Mouse (Mus musculus): ENCODE results near the gene Rbfox3. TPM values are rescaled to one million over a fixed set of nuclear protein-coding genes. Genes with fewer than 3 reads are reported as not detected.

The Rbfox3 gene
- total and polyA plus RNA-seq, 3 experiments: not detected

DNA sequence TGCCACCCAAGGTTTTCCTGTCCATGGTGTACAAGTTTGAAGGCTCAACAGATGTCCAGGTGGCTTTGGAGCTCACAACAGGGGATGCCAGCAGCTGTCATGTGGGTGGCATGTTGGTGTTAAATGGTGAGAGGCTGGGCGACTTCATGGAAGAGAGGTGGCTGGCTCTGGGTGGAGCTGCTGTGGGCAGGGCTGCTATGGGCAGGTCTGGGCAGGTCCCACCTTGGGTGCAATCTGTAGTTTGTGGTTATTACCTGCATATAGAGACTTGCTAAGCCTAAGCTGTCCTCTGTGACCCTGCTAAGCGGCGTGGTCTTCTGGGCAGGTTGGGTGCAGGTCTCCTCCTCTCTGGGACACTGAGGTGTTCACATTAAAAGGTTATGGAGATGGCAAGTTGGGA is 425.6 kb downstream of the Rbfox3 start:
- DNase-seq (ENCODE audit: extremely low read depth): no peak
- H3K27ac ChIP-seq (ENCODE audit: insufficient read depth, low read depth): no peak overlapping the region
- no peaks in the 10 kb centered on the region for H3K79me2 ChIP-seq (replicated peaks; ENCODE audit: control insufficient read depth, extremely low read depth, insufficient read depth, poor library complexity, severe bottlenecking)
- H3K27me3 ChIP-seq (replicated peaks): peaks cover 4% of the 10 kb centered on the region
- in situ Hi-C loops (cut with MboI; ENCODE audit: low pct_ligation_motif_present, low pct_unique_long_range_greater_than_20kb, low sequenced_read_pairs) (no loop called here), dilution Hi-C loops (cut with MboI; ENCODE audit: extremely low pct_ligation_motif_present, extremely low pct_unique_long_range_greater_than_20kb, low sequenced_read_pairs) (no loop called here)
- no peak overlapping the region for H3K4me3 ChIP-seq (replicated peaks in 1 of 3; ENCODE audit: low read depth in 2 of 3, low read length in 2 of 3, poor library complexity in 1 of 3)
- H3K4me1 ChIP-seq (ENCODE audit: control insufficient read depth in 1 of 2, insufficient read depth in 2 of 2): peaks cover 4 to 5% of the 10 kb centered on the region in 2 experiments; a peak in 2 of 4 replicates
- no peak overlapping the region for H3K4me2 ChIP-seq (ENCODE audit: insufficient read depth, low read depth, poor library complexity, severe bottlenecking)
- H3K9ac ChIP-seq (ENCODE audit: insufficient read depth, low read depth): no peak overlapping the region
- H3K9me3 ChIP-seq (replicated peaks; ENCODE audit: low read length): no peaks in the 10 kb centered on the region
- TF ChIP-seq SIN3A (IDR thresholded peaks at IDR 0.05; ENCODE audit: low read length) (no peak), HCFC1 (IDR thresholded peaks at IDR 0.05; ENCODE audit: low read depth, low read length) (no peak), E2F4 (IDR thresholded peaks at IDR 0.05; ENCODE audit: insufficient replicate concordance, low read depth, low read length) (no peak), EP300 (IDR thresholded peaks at IDR 0.05; ENCODE audit: low read length) (no peak)
- peaks cover 55 to 78% of the 10 kb centered on the region in 2 experiments for H3K36me3 ChIP-seq (replicated peaks in 1 of 2; ENCODE audit: control insufficient read depth in 1 of 2, insufficient read depth in 1 of 2, low read length in 1 of 2)

DNA sequence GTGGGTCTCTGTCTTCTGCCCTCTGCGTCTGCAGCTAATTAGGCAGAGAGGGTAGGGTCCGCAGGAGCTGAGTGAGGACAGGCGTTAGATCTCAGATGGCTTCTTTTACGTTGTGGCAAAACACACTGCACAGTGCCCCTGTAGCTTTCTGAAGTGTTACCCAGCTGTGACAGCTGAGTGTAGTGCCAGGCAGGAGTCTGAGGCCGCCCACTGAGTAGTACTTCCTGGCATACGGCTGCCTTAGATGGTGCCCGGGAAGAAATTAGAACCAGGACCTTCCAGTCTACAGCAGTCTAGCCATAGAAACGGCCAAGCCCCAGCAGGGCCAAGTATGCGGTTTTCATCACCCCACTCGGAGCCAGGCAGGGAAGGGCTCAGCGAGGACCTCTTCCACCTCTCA is 426.1 kb downstream of the Rbfox3 start:
- Histone ChIP-seq H3K4me3 (replicated peaks in 1 of 3; ENCODE audit: low read depth in 2 of 3, low read length in 2 of 3, poor library complexity in 1 of 3) (no peak overlapping the region), H3K79me2 (replicated peaks; ENCODE audit: control insufficient read depth, extremely low read depth, insufficient read depth, poor library complexity, severe bottlenecking) (no peaks in the 10 kb centered on the region), H3K9ac (ENCODE audit: insufficient read depth, low read depth) (no peak overlapping the region), H3K27ac (ENCODE audit: insufficient read depth, low read depth) (no peak overlapping the region), H3K36me3 (replicated peaks in 1 of 2; ENCODE audit: control insufficient read depth in 1 of 2, insufficient read depth in 1 of 2, low read length in 1 of 2) (peaks cover 55 to 78% of the 10 kb centered on the region in 2 experiments), H3K9me3 (replicated peaks; ENCODE audit: low read length) (no peaks in the 10 kb centered on the region), H3K27me3 (replicated peaks) (peaks cover under 1% of the 10 kb centered on the region), H3K4me2 (ENCODE audit: insufficient read depth, low read depth, poor library complexity, severe bottlenecking) (no peak overlapping the region), H3K4me1 (ENCODE audit: control insufficient read depth in 1 of 2, insufficient read depth in 2 of 2) (peaks cover 4 to 5% of the 10 kb centered on the region in 2 experiments; a peak in 2 of 4 replicates)
- dilution Hi-C loops (cut with MboI; ENCODE audit: extremely low pct_ligation_motif_present, extremely low pct_unique_long_range_greater_than_20kb, low sequenced_read_pairs) (no loop called here), in situ Hi-C loops (cut with MboI; ENCODE audit: low pct_ligation_motif_present, low pct_unique_long_range_greater_than_20kb, low sequenced_read_pairs) (no loop called here)
- TF ChIP-seq E2F4 (IDR thresholded peaks at IDR 0.05; ENCODE audit: insufficient replicate concordance, low read depth, low read length) (no peak), MXI1 (IDR thresholded peaks at IDR 0.05; ENCODE audit: low read depth, low read length) (no peak), SIN3A (IDR thresholded peaks at IDR 0.05; ENCODE audit: low read length) (no peak), JUND (conservative IDR thresholded peaks at IDR 0.05; ENCODE audit: low read depth, low read length) (no peak), JUN (IDR thresholded peaks at IDR 0.05; ENCODE audit: insufficient read depth, low read depth, low read length) (no peak), ZNF384 (IDR thresholded peaks at IDR 0.05; ENCODE audit: low read depth, low read length) (no peak), USF1 (IDR thresholded peaks at IDR 0.05; ENCODE audit: low read depth, low read length) (no peak), IRF4 (IDR thresholded peaks at IDR 0.05; ENCODE audit: low read depth, low read length) (no peak), ELF1 (IDR thresholded peaks at IDR 0.05; ENCODE audit: low read depth, low read length) (no peak), RCOR1 (conservative IDR thresholded peaks at IDR 0.05; ENCODE audit: low read depth, low read length) (no peak), BHLHE40 (IDR thresholded peaks at IDR 0.05; ENCODE audit: low read depth, low read length) (no peak)
- DNase-seq (ENCODE audit: extremely low read depth): no peak

DNA sequence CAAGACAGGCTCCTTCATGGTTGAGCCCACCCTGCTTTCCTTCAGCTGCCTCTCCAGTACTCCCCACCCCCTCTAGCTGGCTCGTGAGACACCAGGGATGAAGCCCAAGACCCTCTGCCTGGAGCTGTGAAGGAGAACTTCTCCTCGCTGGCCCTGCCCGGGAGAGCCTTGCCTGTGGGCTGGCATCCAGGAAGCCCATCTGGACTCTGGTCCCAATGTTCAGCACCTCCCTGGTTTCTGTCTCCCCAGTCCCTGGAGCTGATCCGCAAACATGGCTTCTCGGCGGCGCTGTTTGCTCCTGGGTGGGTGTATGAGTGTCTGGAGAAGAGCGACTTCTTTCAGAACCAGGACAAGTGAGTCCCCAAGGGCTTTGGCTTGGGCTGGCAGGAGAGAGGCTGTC is 427.2 kb downstream of the Rbfox3 start:
- dilution Hi-C loops (cut with MboI; ENCODE audit: extremely low pct_ligation_motif_present, extremely low pct_unique_long_range_greater_than_20kb, low sequenced_read_pairs): no loop called here
- peaks cover 55 to 85% of the 10 kb centered on the region in 2 experiments for H3K36me3 ChIP-seq (replicated peaks in 1 of 2; ENCODE audit: control insufficient read depth in 1 of 2, insufficient read depth in 1 of 2, low read length in 1 of 2)
- TF ChIP-seq PAX5 (IDR thresholded peaks at IDR 0.05; ENCODE audit: low read length) (no peak), CHD2 (IDR thresholded peaks at IDR 0.05; ENCODE audit: low read length) (no peak), NRF1 (IDR thresholded peaks at IDR 0.05; ENCODE audit: low read depth, low read length) (no peak), MEF2A (IDR thresholded peaks at IDR 0.05; ENCODE audit: borderline replicate concordance, low read depth, low read length) (no peak), ZC3H11A (IDR thresholded peaks at IDR 0.05; ENCODE audit: low read depth, low read length) (no peak), MAZ (IDR thresholded peaks at IDR 0.05; ENCODE audit: low read depth, low read length) (no peak), SMC3 (IDR thresholded peaks at IDR 0.05; ENCODE audit: low read depth, low read length) (no peak), BHLHE40 (IDR thresholded peaks at IDR 0.05; ENCODE audit: low read depth, low read length) (no peak), POLR2AphosphoS2 (IDR thresholded peaks at IDR 0.05; ENCODE audit: low read depth, low read length) (no peak), NELFE (IDR thresholded peaks at IDR 0.05; ENCODE audit: low read depth, low read length) (no peak), E2F4 (IDR thresholded peaks at IDR 0.05; ENCODE audit: insufficient replicate concordance, low read depth, low read length) (no peak), UBTF (IDR thresholded peaks at IDR 0.05; ENCODE audit: low read depth, low read length) (no peak), CTCF (conservative IDR thresholded peaks at IDR 0.05 in 1 of 2, IDR thresholded peaks at IDR 0.05 in 1 of 2; ENCODE audit: low read depth in 2 of 2, low read length in 2 of 2) (no peak)

More for the DNA sequence above, 427.2 kb downstream of the Rbfox3 start:
- Histone ChIP-seq H3K4me3 (replicated peaks in 1 of 3; ENCODE audit: low read depth in 2 of 3, low read length in 2 of 3, poor library complexity in 1 of 3) (no peak overlapping the region), H3K79me2 (replicated peaks; ENCODE audit: control insufficient read depth, extremely low read depth, insufficient read depth, poor library complexity, severe bottlenecking) (no peaks in the 10 kb centered on the region), H3K4me1 (ENCODE audit: control insufficient read depth in 1 of 2, insufficient read depth in 2 of 2) (peaks cover 4 to 5% of the 10 kb centered on the region in 2 experiments; a peak in 2 of 4 replicates), H3K4me2 (ENCODE audit: insufficient read depth, low read depth, poor library complexity, severe bottlenecking) (no peak overlapping the region), H3K9ac (ENCODE audit: insufficient read depth, low read depth) (no peak overlapping the region), H3K27ac (ENCODE audit: insufficient read depth, low read depth) (no peak overlapping the region), H3K27me3 (replicated peaks) (no peaks in the 10 kb centered on the region), H3K9me3 (replicated peaks; ENCODE audit: low read length) (no peaks in the 10 kb centered on the region)
- no peak for DNase-seq (ENCODE audit: extremely low read depth)
- in situ Hi-C loops (cut with MboI; ENCODE audit: low pct_ligation_motif_present, low pct_unique_long_range_greater_than_20kb, low sequenced_read_pairs): loop anchor here (5.0 kb wide), 1 partner anchor 37 kb away; no protein-coding TSS in a partner anchor

Data from CH12.LX (cell line).